Mouse (Mus musculus) hindbrain, embryonic 14.5 days (tissue): Measurements from ENCODE around the gene Ltbp4. TPM values are rescaled to one million over a fixed set of nuclear protein-coding genes. Genes with fewer than 3 reads are reported as not detected.

Experiments used
- ATAC-seq: fragments of 200-750 bp; cut with Nextera tagmentation; 2 replicates; pipeline ENCODE4 v1.8.0; 2017; ENCODE audit warnings: moderate number of reproducible peaks, mild to moderate bottlenecking, moderate TSS enrichment, moderate library complexity; ENCODE audit not compliant: low FRiP score
- DNase-seq: peaks from one replicate; pipeline ENCODE4 v3.0.0-alpha.2; 2015; ENCODE audit warnings: low spot score
- H3K27ac ChIP-seq: fragments of 300-500 bp; sonication (generic); 2 replicates; pipeline ENCODE4 v1.5.1; 2014; ENCODE audit warnings: mild to moderate bottlenecking, moderate library complexity
- H3K27me3 ChIP-seq: fragments of 300-500 bp; sonication (generic); 2 replicates; pipeline ENCODE4 v1.6.1; 2014; ENCODE audit warnings: mild to moderate bottlenecking, low read length, mixed read lengths; ENCODE audit not compliant: control insufficient read depth, insufficient read depth
- H3K36me3 ChIP-seq: fragments of 300-500 bp; sonication (generic); replicated peaks from 2 replicates; pipeline ENCODE4 v1.6.1; 2014; ENCODE audit not compliant: control insufficient read depth, insufficient read depth
- H3K4me1 ChIP-seq: fragments of 300-500 bp; sonication (generic); replicated peaks from 2 replicates; pipeline ENCODE4 v1.6.1; 2014; ENCODE audit warnings: antibody characterized with exemption, low read length, mixed read lengths; ENCODE audit not compliant: control insufficient read depth, insufficient read depth
- H3K4me2 ChIP-seq: fragments of 300-500 bp; sonication (generic); replicated peaks from 2 replicates; pipeline ENCODE4 v1.6.1; 2014; ENCODE audit warnings: mild to moderate bottlenecking, moderate library complexity
- H3K4me3 ChIP-seq: fragments of 300-500 bp; sonication (generic); replicated peaks from 2 replicates; pipeline ENCODE4 v1.5.1; 2014; ENCODE audit warnings: mild to moderate bottlenecking, low read length
- H3K9ac ChIP-seq: fragments of 300-500 bp; sonication (generic); 2 replicates; pipeline ENCODE4 v1.6.1; 2014
- H3K9me3 ChIP-seq: fragments of 300-500 bp; sonication (generic); 2 replicates; pipeline ENCODE4 v1.6.1; 2016; ENCODE audit warnings: low read length; ENCODE audit not compliant: control insufficient read depth
- WGBS: fragments of 180-500 bp; shearing (Covaris S2); extraction: QIAGEN DNeasy Blood & Tissue Kit; methylation state at CpG from one replicate; pipeline ENCODE4 v1.1.7; 2014; 5-methylcytosine and 5-hydroxymethylcytosine counted together
- polyA plus RNA-seq: library from polyadenylated mRNA; unstranded; fragments of >200 nt; fragmentation: Nextera tagmentation; extraction: Ambion mirVana; gene quantifications from 2 replicates; pipeline ENCODE4 v1.2.1, GENCODE M21; 2014

Gene Ltbp4
- 10.4 TPM in 2 replicates for polyA plus RNA-seq

- H3K9me3 ChIP-seq: no peaks in the 10 kb centered on the region
- H3K4me3 ChIP-seq: peak within 1 kb of the TSS; percentile 23
- H3K36me3 ChIP-seq: peaks cover 12% of the 10 kb centered on the region
- ATAC-seq (no peak), DNase-seq (no peak)
- WGBS: under 1% methylated on average over 36 of the region's 36 CpGs
- H3K4me1 ChIP-seq: peaks cover 24% of the 10 kb centered on the region
- no peak within 1 kb of the TSS for H3K27ac ChIP-seq
- H3K4me2 ChIP-seq: peak within 1 kb of the TSS; percentile 51
- peak within 1 kb of the TSS; percentile 32 for H3K9ac ChIP-seq
- peaks cover 57% of the 10 kb centered on the region for H3K27me3 ChIP-seq
Measured at GRCm38 (mm10) chr7:27337175-27337853, at the start of gene Ltbp4. TSS of gene Ltbp4 (minus strand) at chr7:27337692.

GRCm38 (mm10) chr7:27384731-27385130 is 47.2 kb upstream of the Ltbp4 start:
- peaks cover 4% of the 10 kb centered on the region; the same call in 1 of the 2 replicates for H3K27me3 ChIP-seq
- no peaks in the 10 kb centered on the region for H3K4me1 ChIP-seq
- 39% methylated on average over 4 of the region's 4 CpGs for WGBS
- H3K4me2 ChIP-seq: no peak overlapping the region
- H3K27ac ChIP-seq: no peak overlapping the region
- no peak for DNase-seq
- H3K9me3 ChIP-seq: no peaks in the 10 kb centered on the region
- ATAC-seq: no peak; the same call in 1 of the 2 replicates
- no peak overlapping the region for H3K9ac ChIP-seq
- H3K36me3 ChIP-seq: no peaks in the 10 kb centered on the region
- H3K4me3 ChIP-seq: no peak overlapping the region

GRCm38 (mm10) chr7:27384134-27384533 is 46.6 kb upstream of the Ltbp4 start:
- no peak overlapping the region for H3K27ac ChIP-seq
- DNase-seq (no peak), ATAC-seq (no peak)
- no peak overlapping the region for H3K4me2 ChIP-seq
- WGBS: 63% methylated on average over 5 of the region's 5 CpGs
- peaks cover 4% of the 10 kb centered on the region; the same call in 1 of the 2 replicates for H3K27me3 ChIP-seq
- no peak overlapping the region for H3K9ac ChIP-seq
- no peak overlapping the region for H3K4me3 ChIP-seq
- H3K36me3 ChIP-seq: no peaks in the 10 kb centered on the region
- no peaks in the 10 kb centered on the region for H3K9me3 ChIP-seq
- H3K4me1 ChIP-seq: no peaks in the 10 kb centered on the region

- 92% methylated on average over 1 of the region's 1 CpGs for WGBS
- Histone ChIP-seq H3K4me3 (no peak overlapping the region), H3K9me3 (no peaks in the 10 kb centered on the region), H3K36me3 (no peaks in the 10 kb centered on the region), H3K27ac (no peak overlapping the region), H3K9ac (no peak overlapping the region), H3K4me1 (no peaks in the 10 kb centered on the region), H3K27me3 (peaks cover 4% of the 10 kb centered on the region; the same call in 1 of the 2 replicates), H3K4me2 (no peak overlapping the region)
- ATAC-seq: no peak
- DNase-seq: no peak
Measured at GRCm38 (mm10) chr7:27383233-27383632, 45.7 kb upstream of the Ltbp4 start.

GRCm38 (mm10) chr7:27381560-27381959 is 44.1 kb upstream of the Ltbp4 start:
- H3K9me3 ChIP-seq: no peaks in the 10 kb centered on the region
- no peak for DNase-seq
- 60% methylated on average over 4 of the region's 4 CpGs for WGBS
- ATAC-seq: no peak
- no peaks in the 10 kb centered on the region for H3K36me3 ChIP-seq
- no peaks in the 10 kb centered on the region for H3K4me1 ChIP-seq
- H3K9ac ChIP-seq: no peak overlapping the region
- H3K27ac ChIP-seq: no peak overlapping the region
- no peak overlapping the region for H3K4me3 ChIP-seq
- no peak overlapping the region for H3K4me2 ChIP-seq
- H3K27me3 ChIP-seq: peaks cover 18% of the 10 kb centered on the region

- DNase-seq (no peak), ATAC-seq (no peak)
- no peaks in the 10 kb centered on the region for H3K36me3 ChIP-seq
- H3K27ac ChIP-seq: no peak overlapping the region
- H3K27me3 ChIP-seq: peaks cover 23% of the 10 kb centered on the region
- H3K9ac ChIP-seq: no peak overlapping the region
- H3K4me1 ChIP-seq: no peaks in the 10 kb centered on the region
- H3K4me2 ChIP-seq: no peak overlapping the region
- 29% methylated on average over 1 of the region's 1 CpGs for WGBS
- no peaks in the 10 kb centered on the region for H3K9me3 ChIP-seq
- H3K4me3 ChIP-seq: no peak overlapping the region
Measured at GRCm38 (mm10) chr7:27381009-27381408, 43.5 kb upstream of the Ltbp4 start.

- Histone ChIP-seq H3K27ac (no peak overlapping the region), H3K27me3 (peaks cover 33% of the 10 kb centered on the region), H3K4me1 (no peaks in the 10 kb centered on the region), H3K4me3 (no peak overlapping the region), H3K9ac (no peak overlapping the region), H3K4me2 (no peak overlapping the region), H3K9me3 (no peaks in the 10 kb centered on the region), H3K36me3 (no peaks in the 10 kb centered on the region)
- ATAC-seq (no peak), DNase-seq (no peak)
- WGBS: 59% methylated on average over 6 of the region's 6 CpGs
Measured at GRCm38 (mm10) chr7:27379836-27380235, 42.3 kb upstream of the Ltbp4 start.

GRCm38 (mm10) chr7:27378431-27378830 is 40.9 kb upstream of the Ltbp4 start:
- Histone ChIP-seq H3K4me3 (no peak overlapping the region), H3K27ac (no peak overlapping the region), H3K36me3 (no peaks in the 10 kb centered on the region), H3K9me3 (no peaks in the 10 kb centered on the region), H3K4me1 (no peaks in the 10 kb centered on the region), H3K4me2 (no peak overlapping the region), H3K27me3 (peaks cover 46% of the 10 kb centered on the region), H3K9ac (no peak overlapping the region)
- peak; percentile 48 for DNase-seq
- WGBS: 19% methylated on average over 4 of the region's 4 CpGs
- ATAC-seq: no peak

- H3K4me2 ChIP-seq: no peak overlapping the region
- WGBS: 3% methylated on average over 22 of the region's 22 CpGs
- H3K27ac ChIP-seq: no peak overlapping the region
- H3K4me1 ChIP-seq: no peaks in the 10 kb centered on the region
- peaks cover 74% of the 10 kb centered on the region for H3K27me3 ChIP-seq
- H3K9ac ChIP-seq: no peak overlapping the region
- no peak overlapping the region for H3K4me3 ChIP-seq
- DNase-seq (no peak), ATAC-seq (no peak)
- H3K9me3 ChIP-seq: no peaks in the 10 kb centered on the region
- H3K36me3 ChIP-seq: peaks cover 8% of the 10 kb centered on the region; the same call in 1 of the 2 replicates
Measured at GRCm38 (mm10) chr7:27375274-27375673, 37.8 kb upstream of the Ltbp4 start.
